Mouse (Mus musculus) urinary bladder, postnatal 36 days (tissue): ENCODE data around the gene Tmem109.

Experiments used
- DNase-seq, 2 experiments: peaks; one replicate each; pipeline ENCODE4 v3.0.0; 2022; ENCODE audit warnings: low spot score in 2 of 2, mixed read lengths in 1 of 2

Gene Tmem109

DNA sequence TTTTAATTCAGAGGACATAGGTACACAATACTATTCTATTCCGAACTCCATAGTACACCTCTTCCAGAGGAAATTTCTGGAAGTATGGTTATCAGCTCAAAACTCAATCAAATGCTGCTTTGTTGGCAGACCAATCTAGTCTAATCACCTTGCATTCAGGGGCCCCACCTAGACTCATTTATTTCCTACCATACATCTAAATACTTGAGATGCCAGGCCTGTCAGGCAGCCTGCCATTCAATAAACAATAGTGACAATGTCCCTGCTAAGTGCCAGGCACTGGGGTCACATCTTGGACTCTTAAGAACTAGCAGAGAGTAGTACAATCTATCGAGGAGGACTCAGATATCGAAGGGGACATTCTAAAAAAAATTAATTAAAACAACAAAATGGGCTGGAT is 10.4 kb upstream of the Tmem109 start:
- no peak for DNase-seq

DNA sequence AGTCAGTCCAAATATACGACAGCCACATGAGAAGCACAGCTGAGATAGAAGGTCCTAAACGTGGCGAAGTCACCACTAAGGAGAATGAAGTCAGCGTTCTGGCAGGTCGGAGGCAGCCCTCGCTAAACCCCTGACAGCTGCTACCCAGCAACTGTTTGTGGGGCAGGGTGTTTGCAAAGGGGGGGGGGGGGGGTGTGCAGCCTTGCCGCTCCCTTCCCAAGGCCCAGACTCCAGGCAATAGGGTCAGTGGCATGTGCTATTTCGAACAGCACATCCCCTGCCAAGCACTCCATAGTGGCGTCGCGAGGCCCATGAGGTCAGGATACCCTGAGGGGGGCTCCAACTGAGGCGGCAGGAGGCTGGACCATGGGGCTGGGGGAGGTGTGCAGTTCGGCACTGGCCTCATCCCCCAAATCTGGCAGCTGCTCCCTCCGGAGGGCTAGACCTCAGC is 801 bp downstream of the Tmem109 start:
- DNase-seq = peak in 1 of 2 experiments; percentile 10

DNA sequence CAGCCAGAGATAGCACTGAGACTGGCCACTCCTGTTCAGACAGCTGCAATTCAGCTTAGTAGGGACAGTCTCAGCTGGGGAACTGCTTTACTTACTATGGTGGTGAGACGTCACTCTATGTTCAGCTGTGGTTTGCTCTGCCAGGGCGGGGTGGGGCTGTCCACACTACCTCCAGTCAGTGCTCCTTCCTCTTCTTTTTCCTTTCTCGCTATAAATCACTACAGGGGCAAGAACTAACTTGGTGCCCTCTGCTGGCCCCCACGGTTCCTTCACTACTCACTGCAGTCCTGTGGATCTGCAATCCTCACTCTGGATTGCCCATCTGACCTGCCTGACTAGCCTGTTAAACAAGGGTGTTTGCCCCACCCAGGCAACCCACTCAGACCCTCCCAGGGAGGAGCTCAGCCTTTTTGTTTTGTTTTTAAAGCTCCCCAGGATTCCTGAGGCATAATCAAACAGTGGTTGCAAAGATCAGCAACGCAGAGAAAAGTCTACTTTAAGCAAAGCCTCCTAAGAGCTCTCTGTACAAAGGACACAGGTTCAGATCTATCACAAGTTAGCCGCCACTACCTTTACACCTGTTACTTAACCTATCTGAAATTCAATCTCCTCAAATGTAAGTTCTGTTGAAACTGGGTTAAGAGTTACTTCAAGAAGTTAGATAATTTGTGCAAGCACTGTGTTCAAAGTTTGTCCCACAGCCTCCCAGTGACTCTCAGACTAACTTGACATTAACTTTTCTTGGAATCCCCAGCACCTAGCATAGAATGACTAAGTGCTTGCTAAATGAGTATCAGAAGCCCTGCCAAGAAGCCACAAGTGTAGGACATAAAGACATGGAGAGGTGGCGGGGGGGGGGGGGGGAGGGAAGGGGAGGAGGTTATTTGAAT is 1.5 kb downstream of the Tmem109 start:
- DNase-seq = peak; percentile 64 to 73

DNA sequence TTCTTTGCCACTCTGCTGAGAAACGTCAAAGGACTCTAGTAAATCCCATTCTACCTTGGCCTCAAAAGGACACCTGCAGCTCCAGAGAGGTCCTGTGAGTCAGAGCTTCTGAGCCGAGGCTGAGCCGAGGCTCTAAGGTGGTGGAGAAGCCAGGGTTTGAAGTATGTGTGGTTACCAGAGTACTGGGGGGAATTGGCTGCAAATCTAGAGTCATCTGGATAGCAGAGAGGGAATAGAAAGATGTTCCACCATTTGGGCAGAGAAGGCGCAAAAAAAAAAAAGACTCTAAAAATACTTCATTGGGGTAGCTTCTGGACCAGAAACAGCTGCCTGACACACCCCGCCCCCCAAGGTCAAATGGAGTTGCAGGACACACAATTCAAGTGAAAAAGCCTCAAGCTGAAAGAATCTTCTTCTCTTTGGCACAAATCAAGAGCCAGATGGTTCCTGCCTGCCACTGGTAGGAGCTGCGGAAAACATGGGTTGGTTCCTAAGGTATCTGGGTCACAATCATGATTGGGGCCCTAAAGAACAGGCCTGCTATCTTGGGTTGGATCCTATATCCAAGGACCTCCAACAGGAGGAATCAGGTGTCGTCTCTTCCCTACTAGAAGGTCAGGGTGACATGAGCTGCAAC is 3.5 kb downstream of the Tmem109 start:
- DNase-seq = no peak

DNA sequence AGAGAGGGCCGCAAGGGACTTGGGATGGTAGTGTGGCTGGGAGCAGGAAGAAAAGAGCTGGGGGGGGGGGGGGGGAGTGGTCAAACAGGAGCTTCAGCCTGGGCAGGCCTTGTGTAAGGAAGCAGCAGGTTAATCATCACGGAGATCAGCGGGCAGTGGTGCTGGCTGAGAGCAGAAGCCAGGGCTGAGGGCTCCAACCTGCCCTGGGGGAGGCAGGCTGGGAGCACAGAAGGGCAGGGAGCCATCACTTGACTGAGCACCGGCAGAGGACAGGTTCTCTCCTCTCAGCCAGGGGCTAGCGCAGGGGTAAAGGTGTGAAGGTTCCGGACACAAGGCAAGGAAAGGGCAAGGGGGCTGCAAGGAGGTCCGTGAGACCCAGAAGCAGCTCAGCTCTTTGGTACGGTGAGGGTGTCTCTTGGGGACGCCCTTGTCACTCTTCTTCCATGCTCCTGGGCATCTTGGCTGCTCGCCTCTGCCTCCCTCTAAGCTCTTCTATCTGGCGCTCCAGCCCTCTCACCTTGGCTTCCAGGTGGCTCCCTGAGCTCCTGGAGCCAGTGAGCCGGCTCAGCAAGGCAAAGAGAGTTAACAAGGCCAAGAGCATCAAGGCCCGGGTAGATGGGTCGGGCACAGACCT is 10.4 kb downstream of the Tmem109 start:
- DNase-seq = peak in 1 of 2 experiments; percentile 26

DNA sequence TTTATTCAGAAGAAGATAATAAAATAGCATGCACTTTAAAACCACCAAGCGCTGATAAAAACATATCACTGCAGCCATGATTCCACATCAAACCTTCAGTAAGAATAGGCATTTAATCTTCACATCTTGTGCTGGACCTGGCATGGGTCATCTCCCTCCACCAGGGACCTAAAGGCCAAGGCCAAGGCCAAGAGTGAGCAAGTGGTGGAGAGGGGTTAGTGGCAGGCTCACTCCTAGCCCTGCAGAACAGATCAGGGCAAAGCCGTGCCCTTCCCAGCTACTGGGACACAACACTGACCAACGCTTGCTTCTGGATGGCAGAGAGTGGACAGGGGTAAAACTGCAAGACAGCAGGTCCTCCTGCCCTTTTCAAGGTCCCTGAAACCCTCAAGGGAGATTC is 11.1 kb downstream of the Tmem109 start:
- DNase-seq = no peak

DNA sequence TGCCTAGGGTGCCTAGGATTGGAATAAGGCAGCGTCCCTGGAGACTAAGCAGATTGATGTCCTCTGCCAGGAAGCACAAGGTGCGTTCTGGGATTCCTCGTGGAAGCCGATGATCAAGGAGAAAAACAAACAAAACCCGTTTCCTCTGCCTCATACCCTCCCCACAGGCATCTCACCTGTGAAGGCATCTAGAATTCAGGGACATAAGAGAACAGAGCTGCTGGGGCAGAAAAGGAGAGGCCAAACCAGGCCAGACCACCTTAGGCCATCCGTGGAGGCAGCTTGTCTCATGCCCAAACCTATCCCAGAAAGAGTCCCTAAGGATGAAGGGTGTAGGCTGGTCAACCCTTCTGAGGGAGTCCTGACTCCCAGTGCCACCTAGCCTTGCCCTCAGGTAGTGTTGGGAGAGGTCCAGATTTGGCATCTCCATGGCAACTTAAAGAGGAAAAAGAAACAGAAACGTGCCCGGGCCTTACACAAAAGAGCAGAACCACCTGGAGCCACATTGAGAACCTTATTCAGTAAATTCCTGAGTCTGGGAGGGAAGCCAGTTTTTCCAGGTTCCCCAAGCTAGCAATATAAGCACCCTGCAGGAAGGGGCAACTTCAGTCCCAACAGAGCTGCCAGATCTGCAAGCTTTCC is 11.8 kb downstream of the Tmem109 start, which contains the start of gene Tmem132a:
Gene Tmem132a (minus strand): TSS at position 55 of the 642 bp plus-strand sequence.
- no peak for DNase-seq

DNA sequence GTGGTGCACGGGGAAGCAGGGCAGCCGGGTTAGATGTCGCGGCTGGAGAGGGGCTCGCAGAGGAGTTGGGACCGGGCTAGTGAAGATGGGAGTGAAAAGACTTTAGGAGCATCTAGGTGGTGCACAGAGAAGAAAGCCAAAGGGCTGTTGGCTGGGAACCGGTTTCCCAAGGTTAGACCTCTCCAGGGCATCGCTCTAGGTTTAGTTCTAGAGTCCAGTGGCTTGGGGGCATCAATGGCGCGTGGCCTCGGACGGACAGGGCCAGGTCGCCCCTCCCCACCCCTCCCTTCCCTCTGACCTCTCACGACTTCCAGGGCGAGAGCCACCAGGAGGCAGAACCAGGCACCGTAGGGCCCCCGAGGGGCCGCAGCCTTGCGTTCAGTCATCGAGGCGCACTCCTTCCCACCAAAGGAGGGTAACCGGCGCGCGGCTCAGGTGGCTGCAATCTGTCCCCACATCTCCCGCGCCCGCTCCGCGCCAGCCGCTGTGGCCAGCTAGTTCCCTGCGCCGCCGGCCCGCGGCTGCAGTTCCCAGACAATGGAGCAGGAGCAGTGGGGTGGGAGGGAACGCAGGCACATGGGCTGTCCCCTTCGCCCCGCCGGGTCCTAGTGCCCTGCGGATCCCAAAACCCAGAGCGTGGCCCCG is 12.4 kb downstream of the Tmem109 start:
- peak; percentile 65 to 75 for DNase-seq

DNA sequence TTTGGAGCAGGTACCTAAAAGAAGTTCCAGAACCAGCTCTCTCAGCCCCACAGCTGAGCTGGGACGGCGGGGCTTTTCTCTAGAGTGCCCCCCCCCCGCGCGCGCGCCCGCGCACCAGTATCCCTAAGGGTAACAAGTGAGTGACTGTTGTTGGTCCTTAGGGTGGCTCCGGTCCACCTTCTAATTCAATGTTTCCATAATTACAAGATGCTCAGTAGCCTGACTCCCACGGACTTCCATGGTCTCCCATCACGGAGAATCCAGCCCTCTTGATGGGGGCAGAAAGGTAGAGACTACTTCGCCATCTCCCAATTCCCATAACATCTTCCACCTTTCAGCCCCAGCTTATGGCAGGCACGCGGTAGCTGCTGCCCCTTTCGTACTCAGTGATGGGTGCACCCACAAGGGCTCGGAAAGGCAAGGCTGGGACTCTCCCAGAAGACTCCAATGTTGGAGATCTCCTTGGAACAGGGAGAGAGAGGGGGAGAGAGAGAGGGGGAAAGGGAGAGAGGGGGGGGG is 13.1 kb downstream of the Tmem109 start:
- DNase-seq = no peak

DNA sequence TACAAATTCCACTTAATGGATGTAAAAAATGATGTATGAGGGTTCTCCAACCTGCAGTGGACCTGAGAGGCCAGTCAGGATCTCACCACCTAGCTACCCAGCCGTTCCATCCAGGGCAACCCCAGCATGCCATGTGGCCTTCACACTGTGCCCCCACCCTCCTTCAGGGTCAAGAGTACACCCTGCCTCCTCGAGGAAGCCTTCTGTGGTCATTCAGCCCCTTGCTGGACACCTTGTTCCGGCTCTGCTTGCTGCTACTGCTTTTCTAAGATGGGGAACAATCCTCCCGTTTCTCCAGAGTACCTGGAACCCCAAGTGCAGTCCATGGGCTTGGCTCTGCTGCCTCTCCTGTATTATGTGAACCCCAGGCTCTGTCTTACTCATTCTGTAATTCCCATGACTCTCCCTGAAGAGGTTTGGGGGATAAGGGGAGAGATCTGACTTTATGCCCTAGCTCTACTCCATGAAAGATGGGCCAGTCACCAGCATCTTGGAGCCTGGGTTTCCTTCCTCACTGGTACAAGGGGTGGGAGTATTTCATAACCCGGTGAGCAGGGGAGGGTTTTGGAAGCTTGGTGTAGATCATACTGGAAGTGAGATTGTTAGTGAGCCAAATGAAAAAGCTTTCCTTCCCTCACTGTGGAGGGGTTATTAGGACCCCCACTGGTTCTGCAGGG is 13.7 kb downstream of the Tmem109 start:
- DNase-seq = no peak

DNA sequence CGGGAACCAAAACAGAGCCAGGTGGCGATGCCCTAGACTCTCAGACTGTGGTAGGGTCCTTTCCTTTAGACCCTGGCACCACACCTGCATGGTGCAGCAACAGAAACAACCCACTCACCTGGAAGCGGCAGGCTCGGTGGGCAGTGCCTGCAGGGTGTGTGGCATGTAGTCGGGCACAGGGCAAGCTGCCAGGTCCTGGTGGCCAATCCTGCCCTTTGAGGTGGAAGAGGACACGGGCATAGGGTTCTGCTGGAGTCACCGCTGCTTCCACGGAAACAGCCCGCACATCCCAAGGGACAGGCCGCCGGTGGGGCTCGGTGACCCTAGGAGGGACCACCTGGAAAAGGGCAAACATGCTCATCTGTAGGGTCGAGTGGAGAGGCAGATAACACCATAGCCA is 15.4 kb downstream of the Tmem109 start:
- no peak for DNase-seq

DNA sequence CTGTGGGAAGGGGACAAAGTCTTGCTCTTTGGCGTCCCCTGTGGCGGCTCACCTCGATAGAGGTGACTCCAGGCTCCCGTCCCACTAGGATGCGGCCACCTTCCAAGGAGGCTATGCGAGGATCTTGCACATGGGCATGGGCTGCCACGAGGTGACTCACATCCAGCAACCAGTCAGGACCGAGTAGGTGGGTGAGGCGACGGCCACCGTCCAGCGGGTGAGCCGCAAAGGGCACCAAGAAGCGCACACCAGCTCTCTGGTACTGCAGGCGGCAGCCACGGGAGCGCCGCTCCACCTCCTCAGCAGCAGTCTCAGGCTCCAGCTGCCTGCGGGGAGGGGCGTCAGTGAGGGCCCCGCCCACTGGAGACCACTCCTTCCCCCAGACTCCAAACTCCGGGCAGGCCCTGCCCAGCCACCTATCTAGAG is 21.7 kb downstream of the Tmem109 start:
- no peak for DNase-seq

DNA sequence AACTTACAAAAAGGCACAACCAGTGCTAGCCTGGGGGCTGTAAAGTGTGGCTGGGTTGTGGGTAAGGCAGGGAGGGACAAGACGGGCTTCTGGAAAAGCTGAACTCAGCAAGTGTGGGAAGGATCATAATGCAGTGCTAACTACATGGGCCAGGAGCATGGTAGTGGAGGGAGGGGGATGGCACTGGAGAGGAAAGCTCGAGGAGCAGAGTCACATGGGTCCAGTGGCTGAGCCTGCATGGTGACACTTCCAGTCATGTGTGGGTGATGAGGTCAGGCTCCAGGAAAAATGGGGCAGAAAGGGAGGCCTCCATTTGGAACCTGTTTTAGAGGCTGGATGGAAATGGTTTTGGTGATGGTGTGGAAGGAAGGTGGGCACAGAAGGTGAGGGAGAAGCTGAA is 25.3 kb downstream of the Tmem109 start:
- DNase-seq = no peak

DNA sequence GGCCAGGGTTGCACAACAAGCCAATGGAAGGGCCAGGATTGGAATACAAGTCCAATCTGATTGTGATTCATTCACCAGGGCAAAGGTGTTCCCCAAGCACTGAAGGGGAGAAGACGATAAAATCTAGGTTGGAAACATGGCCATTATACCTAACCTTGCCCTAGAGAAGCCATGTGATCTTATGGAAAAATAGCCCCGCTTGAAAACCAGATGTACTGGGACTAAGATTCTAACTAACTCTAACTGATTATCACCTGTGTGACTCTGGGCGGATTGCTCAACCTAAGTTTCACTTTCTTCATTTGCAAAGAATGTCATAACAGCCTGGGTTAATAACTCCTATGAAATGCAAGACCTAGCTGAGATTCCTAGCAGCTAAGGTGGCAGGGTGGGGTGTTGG is 26.4 kb downstream of the Tmem109 start:
- no peak for DNase-seq

DNA sequence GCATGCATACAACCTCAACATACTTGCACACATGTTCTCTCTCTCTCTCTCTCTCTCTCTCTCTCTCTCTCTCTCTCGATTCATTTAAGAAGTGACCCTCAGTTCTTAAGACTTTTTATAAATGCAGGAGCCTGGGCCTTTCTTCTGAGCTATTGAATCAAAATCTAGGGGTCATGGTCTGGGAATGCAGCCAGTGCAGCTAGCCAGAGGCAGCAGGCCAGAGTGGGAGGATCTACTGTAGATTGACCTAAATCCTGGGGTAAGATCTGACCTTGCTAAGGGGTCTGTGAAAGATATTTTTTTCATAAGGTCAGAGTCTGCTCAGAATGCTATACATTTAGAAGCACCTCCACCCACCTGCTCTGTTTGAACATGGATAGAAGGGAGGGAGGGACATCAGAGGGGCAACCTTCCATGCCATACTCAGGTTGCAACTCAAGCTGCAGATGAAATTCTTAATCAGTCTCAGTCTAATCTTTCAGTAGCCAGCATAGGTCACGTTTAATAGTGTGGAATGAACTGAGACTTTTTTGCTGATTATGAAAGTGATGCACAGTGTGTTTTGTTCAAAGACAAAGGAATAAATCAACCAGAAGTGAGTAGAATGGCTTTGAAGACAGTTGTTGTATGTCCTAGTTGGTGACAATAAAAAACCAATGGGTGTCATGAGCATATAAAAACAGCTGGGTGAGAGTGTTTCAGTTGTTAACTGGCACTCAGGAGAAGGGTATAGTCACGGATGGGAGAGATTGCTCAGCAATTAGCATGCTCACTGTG is 34.3 kb downstream of the Tmem109 start:
- no peak for DNase-seq

DNA sequence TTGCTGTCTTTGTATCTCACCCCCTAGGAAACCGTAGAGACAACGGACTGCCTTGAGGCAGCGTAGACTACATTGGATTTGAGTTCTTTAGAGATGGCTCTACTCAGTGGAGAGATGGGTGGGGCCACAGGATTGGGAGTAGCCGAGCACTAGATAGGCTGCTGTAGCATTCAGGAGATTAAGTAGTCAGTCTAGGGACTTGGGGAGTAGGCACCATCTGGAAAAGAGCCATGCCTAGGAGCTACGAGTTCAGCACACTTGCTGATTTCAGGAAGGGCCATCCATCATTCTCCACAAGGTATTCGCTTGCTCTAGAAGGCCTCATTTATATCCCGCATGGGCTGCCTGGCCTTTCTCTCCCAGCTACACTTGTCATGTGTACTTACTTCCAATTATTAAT is 35.7 kb downstream of the Tmem109 start:
- no peak for DNase-seq

DNA sequence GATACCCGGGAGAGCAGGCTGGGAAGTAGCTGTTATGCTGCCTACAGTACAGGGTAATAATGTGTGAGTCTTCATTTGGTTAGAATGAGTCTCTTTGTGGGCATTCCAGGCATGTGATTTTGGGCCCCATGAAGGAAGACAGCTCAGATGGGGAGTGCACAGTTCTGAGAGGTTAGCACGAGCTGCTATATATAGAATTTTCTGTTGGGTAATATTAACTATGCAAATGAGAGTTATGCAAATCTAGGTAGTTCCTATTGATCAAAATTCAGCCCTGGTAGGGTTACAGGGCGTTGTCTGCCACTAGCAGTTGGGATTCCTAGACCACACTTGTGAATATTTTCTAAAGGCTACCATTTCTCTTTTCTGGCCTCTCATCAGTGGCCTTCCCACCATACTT is 36.3 kb downstream of the Tmem109 start:
- no peak for DNase-seq

DNA sequence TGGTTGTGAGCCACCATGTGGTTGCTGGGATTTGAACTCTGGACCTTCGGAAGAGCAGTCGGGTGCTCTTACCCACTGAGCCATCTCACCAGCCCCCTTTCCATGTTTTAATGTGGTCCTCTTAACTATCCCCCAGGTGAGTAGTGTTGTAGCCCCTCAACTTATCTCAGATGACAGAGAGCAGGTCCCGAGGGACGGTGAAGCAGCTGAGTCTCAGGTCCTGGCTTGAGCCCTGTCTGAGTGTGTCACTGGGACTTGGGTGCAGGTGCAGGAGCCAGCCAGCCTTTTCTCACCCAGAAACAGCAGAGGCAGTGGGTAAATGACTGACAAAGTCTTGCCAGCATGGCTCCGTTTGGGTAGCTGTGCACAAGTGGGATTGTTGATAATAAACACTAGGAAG is 37.6 kb downstream of the Tmem109 start:
- DNase-seq = no peak

DNA sequence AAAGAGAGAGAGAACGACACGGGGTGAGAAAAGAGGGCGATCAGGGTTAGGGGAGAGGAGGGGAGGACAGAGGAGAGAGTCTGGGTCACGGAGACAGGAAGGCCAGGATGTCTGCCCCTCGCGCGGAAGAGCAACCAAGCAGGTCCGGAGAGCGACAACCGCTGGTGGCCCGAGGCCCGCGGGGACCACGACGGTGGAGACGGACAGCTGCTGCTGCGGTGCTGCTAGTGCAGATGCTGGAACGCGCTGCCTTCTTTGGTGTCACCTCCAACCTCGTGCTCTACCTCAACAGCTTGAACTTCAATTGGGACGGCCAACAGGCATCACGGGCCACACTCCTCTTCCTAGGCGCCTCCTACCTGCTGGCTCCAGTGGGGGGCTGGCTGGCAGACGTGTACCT is 38.9 kb downstream of the Tmem109 start:
- DNase-seq = no peak
